Mouse (Mus musculus) cortical plate, adult 2 months (tissue): ENCODE measurements around the gene Ankrd6. TPM values are rescaled to one million over a fixed set of nuclear protein-coding genes. Genes with fewer than 3 reads are reported as not detected.
"Not testable (repeated sequence)": the region's sequence is repeated elsewhere in the genome, so short reads cannot be mapped to it uniquely, and the experiment has no call there.

ENCODE experiments used
- H3K27ac ChIP-seq: fragments of 200-500 bp; 2 replicates; pipeline ENCODE4 v1.5.1; 2012; ENCODE audit warnings: low read length, control low read depth, inconsistent platforms; ENCODE audit not compliant: insufficient read depth
- H3K4me1 ChIP-seq: fragments of 200-500 bp; 2 replicates; pipeline ENCODE4 v1.6.1; 2011; ENCODE audit warnings: low read length; ENCODE audit not compliant: control insufficient read depth, insufficient read depth
- H3K4me3 ChIP-seq: fragments of 200-500 bp; 2 replicates; pipeline ENCODE4 v1.5.1; 2011; ENCODE audit warnings: mild to moderate bottlenecking, low read length, control low read depth; ENCODE audit not compliant: insufficient read depth
- CTCF ChIP-seq: fragments of 200-500 bp; IDR thresholded peaks from 2 replicates; pipeline ENCODE4 v1.5.1; 2011; ENCODE audit warnings: mild to moderate bottlenecking, control low read depth, low read length; ENCODE audit not compliant: insufficient read depth; ENCODE audit errors: extremely low read depth
- POLR2A ChIP-seq: fragments of 200-500 bp; IDR thresholded peaks from 2 replicates; pipeline ENCODE4 v1.6.1; 2011; ENCODE audit warnings: mild to moderate bottlenecking, low read length, control low read depth; ENCODE audit not compliant: insufficient read depth; ENCODE audit errors: extremely low read depth
- polyA plus RNA-seq: library from polyadenylated mRNA; depleted of rRNA; stranded (reverse); fragments of >200 nt; gene quantifications from 2 replicates; pipeline ENCODE4 v1.2.3, GENCODE M21; 2012

The Ankrd6 gene
- polyA plus RNA-seq, 1 experiment, result 12.2 TPM

DNA sequence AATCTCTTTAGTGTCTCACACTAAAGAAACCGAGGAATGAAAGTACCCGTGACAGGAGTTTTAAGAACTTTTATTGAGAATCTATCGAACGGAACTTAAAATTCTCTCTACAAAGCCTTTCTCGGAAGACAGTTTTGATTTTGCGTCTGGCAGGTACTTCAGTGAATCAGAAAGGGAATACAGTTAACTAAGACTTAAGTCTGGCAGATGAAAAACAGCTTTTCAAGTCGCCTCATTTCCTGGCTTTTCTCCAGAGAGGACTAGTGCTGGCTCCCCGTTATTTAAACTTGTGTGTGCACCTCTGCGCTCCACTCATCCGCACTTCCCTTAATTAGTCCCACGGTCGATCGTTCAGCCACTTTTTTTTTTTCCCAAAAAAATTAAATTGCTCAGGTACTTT is 33.6 kb upstream of the Ankrd6 start:
- Histone ChIP-seq H3K27ac (no peak overlapping the region), H3K4me1 (no peaks in the 10 kb centered on the region), H3K4me3 (peak overlapping the region; percentile 98; the same call in 1 of the 2 replicates)
- TF ChIP-seq CTCF (no peak), POLR2A (no peak)

DNA sequence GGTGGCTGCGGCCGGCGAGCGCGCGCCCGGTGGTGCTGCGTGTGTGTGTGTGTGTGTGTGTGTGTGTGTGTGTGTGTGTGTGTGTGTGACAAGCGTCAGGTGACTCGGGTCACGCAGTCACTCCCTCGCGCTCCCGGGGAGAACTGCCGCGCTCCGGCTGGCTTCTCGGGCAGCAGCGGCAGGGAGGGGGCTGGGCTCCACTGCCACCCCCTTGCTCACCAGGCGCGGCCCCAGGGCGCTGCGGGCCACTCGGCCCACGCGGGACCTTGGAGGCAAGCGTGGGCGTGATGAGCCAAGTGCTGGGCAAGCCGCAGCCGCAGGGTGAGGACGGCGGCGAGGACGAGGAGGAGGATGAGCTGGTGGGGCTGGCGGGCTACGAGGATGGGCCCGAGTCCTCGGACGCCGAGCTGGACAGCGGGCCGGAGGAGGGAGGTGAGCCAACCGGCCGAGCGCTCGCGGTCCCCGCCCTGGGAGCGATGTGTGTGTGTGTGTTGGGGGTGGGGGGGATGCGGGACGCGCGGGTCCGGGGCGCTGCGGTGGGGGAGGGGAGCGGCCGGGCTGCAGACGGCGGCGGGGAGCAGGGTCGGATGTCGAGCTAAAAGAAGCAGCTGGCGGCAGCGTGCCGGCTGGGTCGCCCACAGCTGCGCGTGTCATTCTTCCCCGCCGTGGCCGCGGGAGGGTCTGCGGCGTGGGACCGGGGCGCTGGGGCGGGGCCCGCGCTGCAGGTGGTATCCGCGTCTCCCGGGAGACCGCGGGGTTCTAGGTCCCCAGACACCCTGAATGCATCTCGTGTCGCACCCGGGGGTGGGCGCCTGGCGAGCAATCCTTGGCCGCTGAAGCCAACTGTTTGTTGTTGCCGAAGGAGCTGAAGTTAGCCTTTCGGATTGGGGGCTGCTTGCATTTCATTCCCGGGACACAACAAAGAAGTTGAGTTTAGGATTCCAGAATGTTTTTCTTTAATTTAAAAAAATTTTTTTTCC is 32.8 kb upstream of the Ankrd6 start:
- H3K4me1 ChIP-seq, result no peaks in the 10 kb centered on the region
- H3K4me3 ChIP-seq, result peak overlapping the region; percentile 98
- peak overlapping the region; percentile 94 for H3K27ac ChIP-seq
- TF ChIP-seq POLR2A, result 0 out of 2 replicates have a peak, but pooled peaks have one; percentile 15
- no peak for TF ChIP-seq CTCF

DNA sequence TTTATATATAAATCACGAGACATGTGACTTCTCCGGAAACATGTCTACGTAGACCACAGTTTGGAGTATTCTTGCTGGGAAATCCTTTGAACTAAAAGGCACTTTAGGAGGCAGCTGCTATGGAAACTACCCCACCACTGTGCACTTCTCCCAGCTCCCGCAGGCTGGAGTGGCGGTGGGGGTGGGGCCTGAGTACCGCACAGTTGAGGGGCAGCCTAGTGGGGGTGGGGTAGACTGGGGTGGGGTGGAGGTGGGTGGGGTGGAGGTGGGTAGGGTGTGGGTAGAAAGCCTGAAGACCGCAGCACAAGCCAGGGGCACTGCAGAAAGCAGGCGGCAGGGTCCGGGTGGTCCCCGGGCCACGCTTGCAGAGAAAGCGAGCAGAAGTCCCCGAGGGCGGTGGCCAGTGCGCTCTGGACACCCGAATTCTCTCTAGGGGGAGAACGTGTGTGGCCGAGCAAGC is 32.1 kb upstream of the Ankrd6 start, which contains the start of gene Rragd:
Rragd (plus strand) TSS at position 322 of the 460 bp plus-strand sequence.
- peak within 1 kb of the TSS; percentile 94 for H3K27ac ChIP-seq
- TF ChIP-seq CTCF (no peak), POLR2A (no peak)
- no peaks in the 10 kb centered on the region for H3K4me1 ChIP-seq
- H3K4me3 ChIP-seq, result peak within 1 kb of the TSS; percentile 98

DNA sequence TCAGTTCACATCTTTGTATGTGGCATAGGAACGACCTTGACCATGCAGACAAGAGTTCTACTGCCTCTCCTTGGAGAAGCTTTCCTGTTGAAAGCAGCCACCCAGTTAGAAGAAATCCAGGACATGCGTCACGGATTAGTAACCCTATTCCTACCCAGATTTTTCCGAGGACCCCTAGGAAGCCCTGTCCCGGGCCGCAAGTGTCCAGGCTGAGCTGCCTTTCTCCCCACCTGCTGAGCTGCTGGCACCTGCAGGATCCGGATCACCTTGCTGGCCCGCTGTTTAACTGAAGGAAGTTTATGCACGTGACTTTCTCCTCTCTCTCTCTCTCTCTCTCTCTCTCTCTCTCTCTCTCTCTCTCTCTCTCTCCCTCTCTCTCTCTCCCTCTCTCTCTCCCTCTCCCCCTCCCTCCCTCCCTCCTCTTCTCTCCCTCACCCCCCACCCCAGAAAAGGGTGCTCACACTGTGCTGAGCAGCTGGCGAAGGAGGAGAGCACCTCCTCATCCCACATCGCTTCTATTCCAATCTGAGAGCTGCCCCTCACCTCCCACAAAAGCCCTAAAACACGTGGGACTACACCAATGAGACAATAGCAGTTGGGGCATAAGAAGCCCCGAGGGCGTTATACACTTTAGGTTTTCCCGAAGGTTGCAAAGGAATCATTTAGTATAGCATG is 31.5 kb upstream of the Ankrd6 start:
- H3K27ac ChIP-seq, result no peak overlapping the region

DNA sequence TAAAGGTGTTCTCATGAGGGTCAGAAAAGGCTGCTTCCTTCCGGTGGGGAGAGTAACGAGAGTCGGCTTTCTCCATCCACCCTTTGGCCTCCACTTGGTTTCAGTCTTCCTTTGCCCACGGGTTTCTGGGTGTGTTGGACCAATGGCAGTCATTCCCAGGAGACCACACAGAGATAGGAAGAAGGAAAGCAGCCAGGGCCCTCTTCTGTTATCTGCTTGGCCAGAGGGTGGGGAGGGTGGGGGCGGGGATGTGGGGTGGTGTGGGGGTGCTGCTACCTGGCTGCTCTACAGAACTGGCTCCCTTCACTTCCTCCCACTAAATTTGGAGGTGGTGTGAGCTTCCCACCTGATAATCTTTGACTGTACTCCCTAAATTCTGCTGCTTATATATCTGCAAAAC is 31.0 kb upstream of the Ankrd6 start:
- no peak for TF ChIP-seq CTCF
- no peak for TF ChIP-seq POLR2A
- H3K4me3 ChIP-seq, result no peak overlapping the region; the same call in 1 of the 2 replicates
- no peaks in the 10 kb centered on the region for H3K4me1 ChIP-seq
- H3K27ac ChIP-seq, result no peak overlapping the region

More for the DNA sequence above, 31.5 kb upstream of the Ankrd6 start:
- no peaks in the 10 kb centered on the region for H3K4me1 ChIP-seq
- no peak for TF ChIP-seq CTCF
- no peak for TF ChIP-seq POLR2A
- peak overlapping the region; percentile 98; the same call in 1 of the 2 replicates for H3K4me3 ChIP-seq

DNA sequence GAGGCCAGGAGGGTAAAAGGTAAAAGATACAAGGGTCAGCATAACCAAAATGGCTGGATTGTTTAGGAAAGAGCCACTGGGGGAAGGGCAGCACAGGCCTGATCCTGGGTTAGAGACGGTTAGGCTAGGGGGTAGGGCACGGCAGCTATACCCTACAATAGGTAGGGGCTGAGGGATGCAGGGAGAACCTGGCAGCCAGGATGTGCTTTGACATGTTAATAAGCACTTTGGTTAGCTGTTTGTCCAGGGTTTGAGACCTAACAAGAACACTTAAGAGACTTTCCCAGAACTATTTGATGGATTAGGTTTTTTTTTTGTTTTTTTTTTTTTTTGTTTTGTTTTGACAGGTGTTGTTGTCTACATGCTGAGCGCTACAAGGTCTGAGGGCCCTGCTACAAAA is 29.4 kb upstream of the Ankrd6 start:
- Histone ChIP-seq H3K27ac (no peak overlapping the region), H3K4me3 (no peak overlapping the region), H3K4me1 (no peaks in the 10 kb centered on the region)
- TF ChIP-seq POLR2A, result no peak
- no peak for TF ChIP-seq CTCF

DNA sequence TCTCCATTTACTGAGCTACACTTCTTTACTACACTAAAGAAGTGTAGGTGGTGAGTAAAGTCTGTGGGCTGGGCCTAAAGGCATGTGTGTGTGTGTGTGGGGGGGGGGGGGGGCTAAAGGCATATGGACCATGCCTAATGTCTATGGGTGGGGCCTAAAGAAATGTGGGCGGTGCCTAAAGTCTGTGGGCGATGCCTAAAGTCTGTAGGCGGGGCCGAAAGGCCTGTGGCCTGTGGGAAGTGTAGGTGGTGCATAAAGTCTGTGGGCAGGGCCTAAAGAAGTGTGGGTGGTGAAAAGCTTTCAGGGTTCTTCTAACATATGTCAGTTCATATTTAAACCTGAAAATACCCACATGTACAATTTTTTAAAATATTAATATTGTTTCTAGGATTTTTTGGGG is 26.7 kb upstream of the Ankrd6 start:
- Histone ChIP-seq H3K4me3 (no peak overlapping the region), H3K4me1 (no peaks in the 10 kb centered on the region), H3K27ac (no peak overlapping the region)
- TF ChIP-seq POLR2A, result no peak
- no peak for TF ChIP-seq CTCF

DNA sequence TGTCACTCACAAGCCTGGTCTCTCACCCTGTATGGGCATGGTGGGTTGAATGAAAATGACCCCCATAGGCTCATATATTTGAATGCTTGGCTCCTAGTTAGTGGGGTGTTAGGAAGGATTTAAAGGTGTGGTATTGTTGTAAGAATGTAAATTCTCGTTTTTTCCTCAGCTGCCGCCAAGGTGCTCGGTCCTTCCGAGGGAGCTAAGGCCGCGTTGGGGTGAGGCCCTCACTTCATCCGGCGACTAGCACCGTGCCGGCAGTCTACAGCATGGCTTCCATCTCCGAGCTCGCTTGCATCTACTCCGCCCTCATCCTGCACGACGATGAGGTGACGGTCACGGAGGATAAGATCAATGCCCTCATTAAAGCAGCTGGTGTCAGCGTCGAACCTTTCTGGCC is 14.0 kb upstream of the Ankrd6 start:
- H3K4me1 ChIP-seq, H3K4me3 ChIP-seq, H3K27ac ChIP-seq: not testable (repeated sequence)

DNA sequence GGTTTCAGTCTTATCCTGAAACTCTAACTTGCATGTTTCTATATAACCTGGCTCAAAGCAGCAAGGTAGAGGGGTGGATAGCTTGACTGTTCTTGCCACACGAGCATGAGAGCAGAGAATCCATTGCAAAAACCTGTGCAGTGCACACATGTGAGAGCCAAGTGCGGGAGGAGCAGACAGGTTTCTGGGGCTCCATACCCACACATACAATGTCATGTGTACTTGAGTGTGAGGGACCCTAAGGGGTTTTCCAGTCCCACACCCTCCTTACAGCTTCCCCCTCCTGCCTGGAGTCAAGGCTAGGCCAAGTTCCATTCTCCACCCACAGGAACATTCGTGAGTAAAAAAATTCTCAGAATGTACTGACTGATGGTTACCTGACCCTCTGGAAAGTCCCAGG is 10.8 kb upstream of the Ankrd6 start:
- TF ChIP-seq CTCF, result no peak
- no peak for TF ChIP-seq POLR2A
- Histone ChIP-seq H3K4me3 (no peak overlapping the region), H3K4me1 (no peaks in the 10 kb centered on the region), H3K27ac (no peak overlapping the region)
